Mouse (Mus musculus) testis, postnatal 14 days (tissue): ENCODE results near the gene Pik3r3.
"Not testable (repeated sequence)": the region's sequence is repeated elsewhere in the genome, so short reads cannot be mapped to it uniquely, and the experiment has no call there.

Experiments
- DNase-seq: peaks from one replicate; pipeline ENCODE4 v3.0.0; 2021; ENCODE audit warnings: low spot score

Gene Pik3r3

GRCm38 (mm10) chr4:116220071-116220650, 1.3 kb upstream of the Pik3r3 start:
- DNase-seq, result no peak

- DNase-seq, result no peak
These were observed 658 bp upstream of the Pik3r3 start for GRCm38 (mm10) chr4:116220780-116221139.

- DNase-seq, result no peak
These were observed 801 bp downstream of the Pik3r3 start for GRCm38 (mm10) chr4:116221996-116222842.

- no peak for DNase-seq
These were observed 1.4 kb downstream of the Pik3r3 start for GRCm38 (mm10) chr4:116222843-116223119.

GRCm38 (mm10) chr4:116243377-116243776, 22.0 kb downstream of the Pik3r3 start:
- no peak for DNase-seq

- no peak for DNase-seq
These were observed 22.8 kb downstream of the Pik3r3 start for GRCm38 (mm10) chr4:116244240-116244639.

- not testable (repeated sequence) for DNase-seq
These were observed 24.5 kb downstream of the Pik3r3 start for GRCm38 (mm10) chr4:116245926-116246325.

GRCm38 (mm10) chr4:116249986-116250385, 28.6 kb downstream of the Pik3r3 start:
- DNase-seq, result no peak

- no peak for DNase-seq
These were observed 46.8 kb downstream of the Pik3r3 start for GRCm38 (mm10) chr4:116268220-116268619.

GRCm38 (mm10) chr4:116282211-116282610, 60.8 kb downstream of the Pik3r3 start:
- DNase-seq, result no peak

GRCm38 (mm10) chr4:116291561-116291960, 70.1 kb downstream of the Pik3r3 start:
- no peak for DNase-seq

- DNase-seq, result no peak
These were observed 71.9 kb downstream of the Pik3r3 start for GRCm38 (mm10) chr4:116293296-116293695.

- DNase-seq, result no peak
These were observed 79.5 kb downstream of the Pik3r3 start for GRCm38 (mm10) chr4:116300878-116301355.

- no peak for DNase-seq
These were observed 83.1 kb downstream of the Pik3r3 start for GRCm38 (mm10) chr4:116304551-116304950.

GRCm38 (mm10) chr4:116317575-116317974, 96.2 kb downstream of the Pik3r3 start:
- DNase-seq, result no peak

GRCm38 (mm10) chr4:116322127-116322526, 100.7 kb downstream of the Pik3r3 start:
- DNase-seq, result no peak

GRCm38 (mm10) chr4:116329256-116329655, 107.8 kb downstream of the Pik3r3 start:
- DNase-seq, result no peak

- no peak for DNase-seq
These were observed 114.9 kb downstream of the Pik3r3 start for GRCm38 (mm10) chr4:116336294-116336693.

GRCm38 (mm10) chr4:116342119-116342518, 120.7 kb downstream of the Pik3r3 start:
- DNase-seq, result no peak

GRCm38 (mm10) chr4:116352496-116352895, 131.1 kb downstream of the Pik3r3 start:
- DNase-seq, result peak; percentile 6
